Mouse (Mus musculus) limb, embryonic 12.5 days (tissue): ENCODE results near the gene Gm10024. TPM values are rescaled to one million over a fixed set of nuclear protein-coding genes. Genes with fewer than 3 reads are reported as not detected.
"Not testable (repeated sequence)": the region's sequence is repeated elsewhere in the genome, so short reads cannot be mapped to it uniquely, and the experiment has no call there.

ENCODE experiments used
- ATAC-seq: fragments of 200-750 bp; cut with Nextera tagmentation; 2 replicates; pipeline ENCODE4 v1.8.0; 2017; ENCODE audit warnings: low read depth, moderate TSS enrichment; ENCODE audit not compliant: insufficient number of reproducible peaks, insufficient read depth, low FRiP score, low TSS enrichment
- H3K27ac ChIP-seq: fragments of 300-500 bp; sonication (generic); 2 replicates; pipeline ENCODE4 v1.5.1; 2016; ENCODE audit warnings: mild to moderate bottlenecking, moderate library complexity
- H3K27me3 ChIP-seq: fragments of 300-500 bp; sonication (generic); 2 replicates; pipeline ENCODE4 v1.6.1; 2016; ENCODE audit warnings: mild to moderate bottlenecking, moderate library complexity
- H3K36me3 ChIP-seq: fragments of 300-500 bp; sonication (generic); 2 replicates; pipeline ENCODE4 v1.6.1; 2016; ENCODE audit warnings: mild to moderate bottlenecking, moderate library complexity
- H3K4me1 ChIP-seq: fragments of 300-500 bp; sonication (generic); replicated peaks from 2 replicates; pipeline ENCODE4 v1.6.1; 2016
- H3K4me2 ChIP-seq: fragments of 300-500 bp; sonication (generic); 2 replicates; pipeline ENCODE4 v1.6.1; 2016; ENCODE audit warnings: mild to moderate bottlenecking, moderate library complexity
- H3K4me3 ChIP-seq: fragments of 300-500 bp; sonication (generic); replicated peaks from 2 replicates; pipeline ENCODE4 v1.5.1; 2016; ENCODE audit warnings: mild to moderate bottlenecking
- H3K9ac ChIP-seq: fragments of 300-500 bp; sonication (generic); replicated peaks from 2 replicates; pipeline ENCODE4 v1.6.1; 2016; ENCODE audit warnings: mild to moderate bottlenecking, moderate library complexity
- H3K9me3 ChIP-seq: fragments of 300-500 bp; sonication (generic); 2 replicates; pipeline ENCODE4 v1.6.1; 2016; ENCODE audit warnings: mild to moderate bottlenecking, moderate library complexity
- WGBS: fragments of 180-500 bp; shearing (Covaris S2); methylation state at CpG from one replicate; pipeline ENCODE4 v1.1.7; 2016; 5-methylcytosine and 5-hydroxymethylcytosine counted together
- polyA plus RNA-seq: library from polyadenylated mRNA; unstranded; fragments of >200 nt; fragmentation: Nextera tagmentation; extraction: Ambion mirVana; gene quantifications from 2 replicates; pipeline ENCODE4 v1.2.1, GENCODE M21; 2016

Gene Gm10024
- polyA plus RNA-seq, 1 experiment from 2014 or later, result not detected

DNA sequence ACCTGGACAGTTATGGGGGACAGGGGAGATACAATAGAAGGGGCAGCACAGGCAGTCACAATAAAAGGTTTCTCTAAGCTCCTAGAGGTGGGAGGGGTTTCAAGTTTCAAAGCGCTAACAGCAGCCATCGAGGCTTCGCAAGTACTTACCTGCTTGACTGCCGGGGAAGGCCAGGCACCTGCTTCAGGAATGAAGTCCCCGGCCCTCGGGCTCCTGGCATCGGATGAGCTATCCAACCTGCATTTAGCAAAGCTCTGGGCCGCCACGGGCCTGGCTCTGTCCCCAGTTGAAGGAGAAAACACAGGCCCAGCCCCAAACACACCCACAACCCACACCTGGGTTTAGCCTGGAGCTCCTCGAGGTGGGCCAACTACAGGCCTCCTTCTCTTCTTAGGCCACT, 24.2 kb upstream of the Gm10024 start:
- Histone ChIP-seq H3K27me3 (peaks cover 58% of the 10 kb centered on the region), H3K27ac (no peak overlapping the region), H3K36me3 (no peaks in the 10 kb centered on the region), H3K4me1 (peaks cover 38% of the 10 kb centered on the region), H3K4me3 (no peak overlapping the region), H3K4me2 (no peak overlapping the region), H3K9me3 (no peaks in the 10 kb centered on the region), H3K9ac (no peak overlapping the region)
- WGBS, result 13% methylated on average over 10 of the region's 10 CpGs
- no peak for ATAC-seq

DNA sequence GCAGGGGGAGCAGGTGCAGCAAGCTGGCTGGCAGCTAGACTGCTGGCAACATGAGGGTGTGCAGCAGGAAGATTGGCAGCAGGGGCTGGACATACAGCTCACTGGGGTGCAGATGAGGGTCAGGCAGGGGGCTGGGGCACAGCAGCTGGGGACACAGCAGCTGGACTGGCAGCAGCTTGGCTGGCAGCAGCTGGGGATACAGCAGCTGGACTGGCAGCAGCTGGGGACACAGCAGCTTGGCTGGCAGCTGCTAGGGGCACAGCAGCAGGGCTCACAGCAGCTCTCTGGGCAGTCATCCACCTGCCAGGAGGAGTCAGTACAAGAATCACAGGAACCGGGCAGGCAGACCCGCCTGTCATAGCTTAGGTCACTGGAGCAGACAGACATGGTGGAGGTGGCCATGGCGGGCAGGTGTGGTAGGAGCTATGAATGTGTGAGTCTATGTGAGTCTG, 20.9 kb upstream of the Gm10024 start, which contains the start of gene Gm19402:
Gm19402 (minus strand) TSS at position 402 of the 452 bp plus-strand sequence.
- not testable (repeated sequence) for H3K4me3 ChIP-seq, ATAC-seq, H3K36me3 ChIP-seq, H3K27ac ChIP-seq, H3K9me3 ChIP-seq, H3K4me2 ChIP-seq, H3K9ac ChIP-seq
- Histone ChIP-seq H3K4me1 (peaks cover 39% of the 10 kb centered on the region), H3K27me3 (peaks cover 48% of the 10 kb centered on the region)
- 64% methylated on average over 3 of the region's 3 CpGs for WGBS

- no peak within 1 kb of the TSS for H3K9ac ChIP-seq
- no peak within 1 kb of the TSS for H3K4me3 ChIP-seq
- H3K4me2 ChIP-seq, result no peak within 1 kb of the TSS
- ATAC-seq, result no peak
- H3K4me1 ChIP-seq, result peaks cover 21% of the 10 kb centered on the region
- no peaks in the 10 kb centered on the region for H3K27me3 ChIP-seq
- no peaks in the 10 kb centered on the region for H3K36me3 ChIP-seq
- 44% methylated on average over 4 of the region's 4 CpGs for WGBS
- H3K9me3 ChIP-seq, result no peaks in the 10 kb centered on the region
- H3K27ac ChIP-seq, result no peak within 1 kb of the TSS
Observed at GRCm38 (mm10) chr10:77697133-77697532, 14.1 kb upstream of the Gm10024 start, which contains the start of gene Gm9508. Gene Gm9508, minus strand, starts transcription at chr10:77697233.

GRCm38 (mm10) chr10:77706326-77706725, 4.9 kb upstream of the Gm10024 start, which contains the start of gene Gm10272:
Gene Gm10272, plus strand, starts transcription at chr10:77706626.
- H3K4me1 ChIP-seq, result no peaks in the 10 kb centered on the region
- H3K36me3 ChIP-seq, result no peaks in the 10 kb centered on the region
- no peak within 1 kb of the TSS for H3K4me3 ChIP-seq
- H3K27ac ChIP-seq, result no peak within 1 kb of the TSS
- no peak within 1 kb of the TSS for H3K4me2 ChIP-seq
- ATAC-seq, result no peak
- peaks cover 42% of the 10 kb centered on the region for H3K9me3 ChIP-seq
- H3K9ac ChIP-seq, result no peak within 1 kb of the TSS
- H3K27me3 ChIP-seq, result no peaks in the 10 kb centered on the region
- 91% methylated on average over 1 of the region's 1 CpGs for WGBS

GRCm38 (mm10) chr10:77709831-77710230, 1.4 kb upstream of the Gm10024 start:
- Histone ChIP-seq H3K9ac (no peak overlapping the region), H3K27me3 (no peaks in the 10 kb centered on the region), H3K36me3 (no peaks in the 10 kb centered on the region), H3K27ac (no peak overlapping the region), H3K4me2 (no peak overlapping the region), H3K9me3 (peaks cover 22% of the 10 kb centered on the region), H3K4me3 (no peak overlapping the region), H3K4me1 (no peaks in the 10 kb centered on the region)
- ATAC-seq, result no peak
- 70% methylated on average over 3 of the region's 3 CpGs for WGBS

- Histone ChIP-seq H3K9ac (no peak overlapping the region), H3K4me1 (no peaks in the 10 kb centered on the region), H3K27me3 (no peaks in the 10 kb centered on the region), H3K4me3 (no peak overlapping the region), H3K9me3 (peaks cover 11% of the 10 kb centered on the region; the same call in 1 of the 2 replicates), H3K36me3 (no peaks in the 10 kb centered on the region), H3K4me2 (no peak overlapping the region), H3K27ac (no peak overlapping the region)
- WGBS, result 57% methylated on average over 4 of the region's 4 CpGs
- no peak for ATAC-seq
Observed at GRCm38 (mm10) chr10:77713734-77714133, 2.5 kb downstream of the Gm10024 start.

- H3K4me3 ChIP-seq, result no peak within 1 kb of the TSS
- no peaks in the 10 kb centered on the region for H3K4me1 ChIP-seq
- H3K9me3 ChIP-seq, result peaks cover 14% of the 10 kb centered on the region
- no peaks in the 10 kb centered on the region for H3K36me3 ChIP-seq
- H3K4me2 ChIP-seq, result no peak within 1 kb of the TSS
- H3K27ac ChIP-seq, result no peak within 1 kb of the TSS
- WGBS, result 85% methylated on average over 1 of the region's 1 CpGs
- H3K27me3 ChIP-seq, result no peaks in the 10 kb centered on the region
- no peak for ATAC-seq
- H3K9ac ChIP-seq, result no peak within 1 kb of the TSS
Observed at GRCm38 (mm10) chr10:77715507-77715906, 4.2 kb downstream of the Gm10024 start, which contains the start of gene Gm10142. Gene Gm10142, plus strand, starts transcription at chr10:77715807.

DNA sequence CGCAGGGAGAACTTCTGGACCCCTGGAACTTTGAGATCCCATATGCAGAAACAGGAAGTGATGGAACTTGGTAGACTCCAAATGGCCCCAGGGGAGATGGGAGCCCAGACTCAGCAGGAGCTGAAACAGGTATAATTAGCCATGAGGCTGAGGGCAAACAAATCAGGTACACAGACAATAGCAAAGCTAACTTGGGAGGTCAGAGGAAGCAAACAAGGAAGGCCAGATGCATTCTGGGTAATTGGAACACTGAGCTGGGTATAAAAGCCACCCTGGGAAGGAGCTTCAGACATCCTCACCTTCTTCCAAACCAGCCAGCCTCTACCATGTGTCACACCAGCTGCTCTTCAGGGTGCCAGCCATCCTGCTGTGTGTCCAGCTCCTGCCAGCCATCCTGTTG, 9.0 kb downstream of the Gm10024 start, which contains the start of gene Krtap12-1:
Krtap12-1 (plus strand) TSS at position 301 of the 400 bp plus-strand sequence.
- H3K27ac ChIP-seq, H3K36me3 ChIP-seq: not testable (repeated sequence)
- WGBS, result 83% methylated on average over 1 of the region's 1 CpGs

DNA sequence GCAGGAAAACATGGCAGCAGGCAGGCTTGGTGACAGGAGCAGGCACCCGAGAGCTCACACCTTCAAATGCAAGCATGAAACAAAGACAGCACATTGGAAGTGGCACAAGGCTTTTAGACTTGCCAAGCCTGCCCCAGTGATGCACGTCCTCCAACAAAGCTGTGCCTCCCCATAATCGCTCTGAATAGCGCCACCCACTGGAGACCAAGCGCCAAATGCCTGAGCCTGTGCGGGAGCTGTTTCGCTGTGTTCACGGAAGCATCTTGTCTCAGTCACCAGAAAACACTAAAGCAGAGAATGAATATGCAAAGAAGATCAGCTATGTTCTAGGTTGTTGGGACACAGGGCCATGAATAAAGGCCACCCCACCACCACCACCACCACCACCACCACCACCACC, 13.6 kb downstream of the Gm10024 start:
- peaks cover 6% of the 10 kb centered on the region; the same call in 1 of the 2 replicates for H3K9me3 ChIP-seq
- no peak overlapping the region for H3K4me2 ChIP-seq
- H3K36me3 ChIP-seq, result no peaks in the 10 kb centered on the region
- no peak overlapping the region for H3K9ac ChIP-seq
- ATAC-seq, result no peak
- no peak overlapping the region for H3K4me3 ChIP-seq
- WGBS, result 84% methylated on average over 8 of the region's 8 CpGs
- H3K27me3 ChIP-seq, result no peaks in the 10 kb centered on the region
- H3K27ac ChIP-seq, result no peak overlapping the region
- no peaks in the 10 kb centered on the region for H3K4me1 ChIP-seq

More for the DNA sequence above, 9.0 kb downstream of the Gm10024 start, which contains the start of gene Krtap12-1:
- H3K27me3 ChIP-seq, H3K9me3 ChIP-seq, H3K4me1 ChIP-seq, ATAC-seq, H3K9ac ChIP-seq, H3K4me3 ChIP-seq, H3K4me2 ChIP-seq: not testable (repeated sequence)

DNA sequence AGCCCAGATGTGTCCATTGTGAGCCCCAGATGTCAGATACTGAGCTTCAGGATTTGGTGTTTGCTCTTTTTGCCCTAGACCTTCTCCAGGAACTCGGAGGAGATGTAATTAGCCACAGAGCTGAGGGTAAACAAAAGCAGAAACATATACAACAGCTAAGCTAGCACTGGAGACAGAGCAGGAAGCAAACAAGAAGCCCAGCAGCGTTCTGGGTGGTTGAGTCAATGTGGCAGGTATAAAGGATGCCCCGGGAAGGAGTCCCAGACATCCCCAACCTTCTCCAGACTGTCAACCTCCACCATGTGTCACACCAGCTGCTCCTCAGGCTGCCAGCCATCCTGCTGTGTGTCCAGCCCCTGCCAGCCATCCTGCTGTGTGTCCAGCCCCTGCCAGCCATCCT, 14.9 kb downstream of the Gm10024 start, which contains the start of gene Gm10100:
Gm10100 (plus strand) TSS at position 301 of the 400 bp plus-strand sequence.
- Histone ChIP-seq H3K27me3 (no peaks in the 10 kb centered on the region), H3K36me3 (no peaks in the 10 kb centered on the region), H3K9ac (no peak within 1 kb of the TSS), H3K4me1 (no peaks in the 10 kb centered on the region), H3K4me3 (no peak within 1 kb of the TSS), H3K4me2 (no peak within 1 kb of the TSS), H3K9me3 (no peaks in the 10 kb centered on the region), H3K27ac (no peak within 1 kb of the TSS)
- no peak for ATAC-seq
- WGBS, result 21% methylated on average over 3 of the region's 3 CpGs

DNA sequence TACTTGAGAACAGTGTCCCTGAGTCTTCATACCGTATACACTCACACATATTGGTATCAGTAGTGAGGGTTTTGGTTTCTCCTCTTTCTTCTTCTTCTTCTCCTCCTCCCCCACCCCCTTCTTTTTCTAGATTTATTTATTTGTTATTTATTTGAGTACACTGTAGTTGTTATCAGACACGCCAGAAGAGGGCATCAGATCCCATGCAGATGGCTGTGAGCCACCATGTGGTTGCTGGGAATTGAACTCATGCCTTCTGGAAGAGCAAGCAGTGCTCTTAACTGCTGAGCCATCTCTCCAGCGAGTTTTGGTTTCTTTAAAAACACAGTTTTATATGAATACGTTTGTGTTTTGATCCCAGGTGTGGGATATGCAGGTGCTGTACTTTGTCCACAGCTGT, 17.0 kb downstream of the Gm10024 start:
- ATAC-seq, result no peak
- Histone ChIP-seq H3K9me3 (no peaks in the 10 kb centered on the region), H3K4me1 (no peaks in the 10 kb centered on the region), H3K27me3 (no peaks in the 10 kb centered on the region), H3K4me3 (no peak overlapping the region), H3K36me3 (no peaks in the 10 kb centered on the region), H3K4me2 (no peak overlapping the region), H3K9ac (no peak overlapping the region), H3K27ac (no peak overlapping the region)
- 61% methylated on average over 4 of the region's 4 CpGs for WGBS

- H3K36me3 ChIP-seq, result no peaks in the 10 kb centered on the region
- H3K4me3 ChIP-seq, result no peak overlapping the region
- H3K27ac ChIP-seq, result no peak overlapping the region
- H3K9ac ChIP-seq, result no peak overlapping the region
- WGBS, result 55% methylated on average over 4 of the region's 4 CpGs
- H3K27me3 ChIP-seq, result no peaks in the 10 kb centered on the region
- no peak for ATAC-seq
- H3K4me2 ChIP-seq, result no peak overlapping the region
- peaks cover 5% of the 10 kb centered on the region; the same call in 1 of the 2 replicates for H3K9me3 ChIP-seq
- no peaks in the 10 kb centered on the region for H3K4me1 ChIP-seq
Observed at GRCm38 (mm10) chr10:77729241-77729640, 18.0 kb downstream of the Gm10024 start.
